Mouse (Mus musculus) spleen, adult 2 months (tissue): ENCODE measurements at regions not wholly inside any gene's neighbourhood (a gene's known extent, or its start where the extent isn't known, plus 50 kb on each side); places are given as distances from the start of the nearest gene placed in this dataset.

Experiments
- DNase-seq, 2 experiments: peaks; one replicate each; pipeline versions ENCODE4 v3.0.0 to v3.0.0-alpha.2; 2012 to 2021; ENCODE audit warnings: low spot score in 2 of 2, low read depth in 1 of 2
- H3K27ac ChIP-seq: fragments of 200-500 bp; 2 replicates; pipeline ENCODE4 v1.5.1; 2012; ENCODE audit warnings: low read length, inconsistent platforms; ENCODE audit not compliant: insufficient read depth
- H3K27me3 ChIP-seq: fragments of 200-500 bp; 2 replicates; pipeline ENCODE4 v1.6.1; 2012; ENCODE audit warnings: mild to moderate bottlenecking, moderate library complexity, low read length, inconsistent platforms; ENCODE audit not compliant: control insufficient read depth, insufficient read depth
- H3K36me3 ChIP-seq: fragments of 200-500 bp; 2 replicates; pipeline ENCODE4 v1.6.1; 2012; ENCODE audit warnings: mild to moderate bottlenecking, low read length, inconsistent platforms; ENCODE audit not compliant: control insufficient read depth, insufficient read depth
- H3K4me1 ChIP-seq: fragments of 200-500 bp; 2 replicates; pipeline ENCODE4 v1.6.1; 2011; ENCODE audit warnings: inconsistent platforms; ENCODE audit not compliant: control insufficient read depth, insufficient read depth, insufficient read length
- H3K4me3 ChIP-seq: fragments of 200-500 bp; 2 replicates; pipeline ENCODE4 v1.5.1; 2011; ENCODE audit warnings: mild to moderate bottlenecking, inconsistent platforms; ENCODE audit not compliant: insufficient read depth, insufficient read length; ENCODE audit errors: extremely low read depth
- CTCF ChIP-seq: fragments of 200-500 bp; IDR thresholded peaks from 2 replicates; pipeline ENCODE4 v1.5.1; 2011; ENCODE audit warnings: mild to moderate bottlenecking, inconsistent platforms; ENCODE audit not compliant: insufficient read depth, insufficient read length, insufficient replicate concordance; ENCODE audit errors: extremely low read depth
- POLR2A ChIP-seq: fragments of 200-500 bp; IDR thresholded peaks from 2 replicates; pipeline ENCODE4 v1.6.1; 2011; ENCODE audit warnings: low read depth, low read length, inconsistent platforms
- WGBS: fragments of 180-500 bp; shearing (Covaris S2); methylation state at CpG from one replicate; pipeline ENCODE4 v1.1.7; 2018; 5-methylcytosine and 5-hydroxymethylcytosine counted together

DNA sequence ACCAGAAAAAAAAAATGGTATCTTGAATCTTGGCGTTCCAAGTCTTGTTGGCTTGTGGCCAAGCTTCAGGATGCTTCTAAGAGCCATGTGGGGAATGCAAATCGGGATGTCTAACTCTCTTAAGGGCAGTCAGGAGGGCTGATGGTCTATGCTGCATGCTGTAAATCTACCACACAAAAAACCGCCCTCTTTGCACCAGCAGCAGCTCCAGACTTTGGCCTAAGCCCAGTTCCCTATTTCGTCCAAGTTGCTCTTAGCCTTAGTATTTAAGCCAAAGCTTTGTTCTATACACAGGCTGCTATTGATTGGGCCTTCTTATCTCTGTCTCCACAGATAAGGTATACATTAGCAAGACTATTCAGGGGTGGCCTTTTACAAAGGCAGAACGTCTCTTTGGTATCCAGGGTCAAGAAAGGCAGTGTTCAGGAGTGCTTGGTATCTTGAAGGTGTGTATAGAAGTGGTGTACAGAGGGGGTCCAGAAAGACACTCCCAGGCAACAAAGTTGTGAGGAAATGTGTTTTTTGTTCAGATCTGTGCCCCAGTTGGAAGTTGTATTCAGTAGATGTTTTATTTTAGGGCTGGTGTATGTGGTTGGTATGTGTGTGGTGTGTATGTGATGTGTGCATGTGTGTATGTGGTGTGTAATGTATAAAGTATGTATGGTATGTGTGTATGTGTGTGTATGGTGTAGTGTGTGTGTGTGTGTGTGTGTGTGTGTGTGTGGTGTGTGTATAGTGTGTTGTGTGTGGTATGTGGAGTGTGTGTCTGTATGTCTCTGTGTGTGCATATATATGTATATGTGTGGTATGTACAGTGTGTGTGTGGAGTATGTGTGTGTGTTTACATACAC, 146.9 kb upstream of the Pik3r1 start:
- no peaks in the 10 kb centered on the region for H3K27me3 ChIP-seq
- DNase-seq = no peak
- TF ChIP-seq CTCF (no peak), POLR2A (no peak)
- H3K36me3 ChIP-seq = no peaks in the 10 kb centered on the region
- no peaks in the 10 kb centered on the region for H3K4me1 ChIP-seq
- H3K4me3 ChIP-seq = no peak overlapping the region
- 69% methylated on average over 5 of the region's 5 CpGs for WGBS
- no peak overlapping the region for H3K27ac ChIP-seq

DNA sequence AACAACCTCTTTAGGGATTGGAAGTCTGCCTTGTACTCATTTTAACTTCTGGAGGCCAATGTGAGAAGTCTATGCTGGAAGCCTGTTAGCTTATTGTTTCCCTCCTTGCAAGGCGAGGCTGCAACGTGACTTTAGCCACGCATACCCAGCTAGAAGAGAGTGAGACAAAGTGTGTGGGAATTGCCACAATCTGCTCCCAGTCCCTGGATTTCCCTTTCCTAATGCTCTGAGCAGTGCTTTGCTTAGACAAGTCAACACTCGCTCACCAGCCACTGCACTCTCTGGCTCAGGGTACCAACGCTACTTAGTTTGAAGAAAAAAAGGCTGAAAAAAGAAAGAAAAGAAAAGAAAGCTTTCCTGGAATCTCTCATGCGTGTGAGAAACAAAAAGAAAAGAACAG, 147.5 kb upstream of the Pik3r1 start:
- Histone ChIP-seq H3K36me3 (no peaks in the 10 kb centered on the region), H3K4me1 (no peaks in the 10 kb centered on the region), H3K27me3 (no peaks in the 10 kb centered on the region), H3K4me3 (no peak overlapping the region), H3K27ac (no peak overlapping the region)
- TF ChIP-seq CTCF = no peak
- TF ChIP-seq POLR2A = no peak
- 93% methylated on average over 6 of the region's 6 CpGs for WGBS
- DNase-seq = no peak

- H3K4me3 ChIP-seq = no peak overlapping the region
- H3K27me3 ChIP-seq = no peaks in the 10 kb centered on the region
- no peaks in the 10 kb centered on the region for H3K4me1 ChIP-seq
- TF ChIP-seq CTCF (no peak), POLR2A (no peak)
- DNase-seq = no peak
- no peaks in the 10 kb centered on the region for H3K36me3 ChIP-seq
- 71% methylated on average over 6 of the region's 6 CpGs for WGBS
- no peak overlapping the region for H3K27ac ChIP-seq
Measured at GRCm38 (mm10) chr13:101915948-101916594, 148.1 kb upstream of the Pik3r1 start.

DNA sequence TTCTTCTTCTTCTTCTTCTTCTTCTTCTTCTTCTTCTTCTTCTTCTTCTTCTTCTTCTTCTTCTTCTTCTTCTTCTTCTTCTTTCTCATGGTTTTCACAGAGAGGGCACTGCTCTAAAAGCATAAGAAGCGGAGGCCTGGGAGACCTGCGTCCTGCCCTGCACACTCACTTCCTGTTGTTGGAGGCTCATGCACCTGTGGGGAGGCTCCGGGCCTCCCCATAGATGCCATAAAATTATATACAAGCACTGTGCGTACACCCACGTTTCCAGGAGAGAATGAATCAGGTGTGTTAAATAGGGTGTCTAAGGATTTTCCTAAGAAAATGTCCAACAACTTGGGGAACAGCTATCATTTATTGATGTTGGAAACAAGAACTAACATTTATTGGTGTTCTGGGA, 148.9 kb upstream of the Pik3r1 start:
- Histone ChIP-seq H3K4me3 (no peak overlapping the region), H3K36me3 (no peaks in the 10 kb centered on the region), H3K27me3 (no peaks in the 10 kb centered on the region), H3K4me1 (no peaks in the 10 kb centered on the region), H3K27ac (no peak overlapping the region)
- DNase-seq = no peak
- 42% methylated on average over 5 of the region's 5 CpGs for WGBS
- TF ChIP-seq CTCF = no peak
- no peak for TF ChIP-seq POLR2A

GRCm38 (mm10) chr13:101918185-101918584, 150.2 kb upstream of the Pik3r1 start:
- WGBS = 71% methylated on average over 3 of the region's 3 CpGs

DNA sequence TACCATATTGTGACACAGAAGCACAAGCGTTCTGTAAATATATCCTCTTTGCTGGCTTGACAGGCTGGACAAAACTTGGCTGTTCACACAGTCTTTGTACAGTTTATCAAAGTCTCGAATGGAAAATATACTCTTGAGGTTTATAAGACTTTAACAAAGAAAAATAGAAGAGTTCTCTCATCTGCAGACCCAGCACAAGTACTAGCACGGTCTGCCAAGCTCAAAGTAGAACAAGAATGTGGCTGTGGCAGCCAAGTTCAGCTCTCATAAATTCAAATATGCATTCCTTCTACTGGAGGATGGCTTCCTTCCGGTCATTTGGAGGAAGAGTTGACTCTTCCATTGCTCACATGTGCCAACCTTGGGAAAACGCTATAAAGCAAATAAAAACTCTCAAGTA, 151.2 kb upstream of the Pik3r1 start:
- DNase-seq = no peak
- no peaks in the 10 kb centered on the region for H3K4me1 ChIP-seq
- H3K27me3 ChIP-seq = no peaks in the 10 kb centered on the region
- no peaks in the 10 kb centered on the region for H3K36me3 ChIP-seq
- TF ChIP-seq CTCF (no peak), POLR2A (no peak)
- WGBS = 51% methylated on average over 5 of the region's 5 CpGs
- no peak overlapping the region for H3K27ac ChIP-seq
- no peak overlapping the region for H3K4me3 ChIP-seq

More at GRCm38 (mm10) chr13:101918185-101918584, 150.2 kb upstream of the Pik3r1 start:
- H3K36me3 ChIP-seq = no peaks in the 10 kb centered on the region
- DNase-seq = no peak
- no peak overlapping the region for H3K4me3 ChIP-seq
- H3K27me3 ChIP-seq = no peaks in the 10 kb centered on the region
- H3K27ac ChIP-seq = no peak overlapping the region
- no peaks in the 10 kb centered on the region for H3K4me1 ChIP-seq
- TF ChIP-seq POLR2A (no peak), CTCF (no peak)

- no peak for TF ChIP-seq POLR2A
- no peak for TF ChIP-seq CTCF
- 89% methylated on average over 3 of the region's 3 CpGs for WGBS
- Histone ChIP-seq H3K4me1 (no peaks in the 10 kb centered on the region), H3K27ac (no peak overlapping the region), H3K4me3 (no peak overlapping the region), H3K36me3 (no peaks in the 10 kb centered on the region), H3K27me3 (no peaks in the 10 kb centered on the region)
- DNase-seq = no peak
Measured at GRCm38 (mm10) chr13:101920384-101920783, 152.4 kb upstream of the Pik3r1 start.
